In the genomic region with DNA sequence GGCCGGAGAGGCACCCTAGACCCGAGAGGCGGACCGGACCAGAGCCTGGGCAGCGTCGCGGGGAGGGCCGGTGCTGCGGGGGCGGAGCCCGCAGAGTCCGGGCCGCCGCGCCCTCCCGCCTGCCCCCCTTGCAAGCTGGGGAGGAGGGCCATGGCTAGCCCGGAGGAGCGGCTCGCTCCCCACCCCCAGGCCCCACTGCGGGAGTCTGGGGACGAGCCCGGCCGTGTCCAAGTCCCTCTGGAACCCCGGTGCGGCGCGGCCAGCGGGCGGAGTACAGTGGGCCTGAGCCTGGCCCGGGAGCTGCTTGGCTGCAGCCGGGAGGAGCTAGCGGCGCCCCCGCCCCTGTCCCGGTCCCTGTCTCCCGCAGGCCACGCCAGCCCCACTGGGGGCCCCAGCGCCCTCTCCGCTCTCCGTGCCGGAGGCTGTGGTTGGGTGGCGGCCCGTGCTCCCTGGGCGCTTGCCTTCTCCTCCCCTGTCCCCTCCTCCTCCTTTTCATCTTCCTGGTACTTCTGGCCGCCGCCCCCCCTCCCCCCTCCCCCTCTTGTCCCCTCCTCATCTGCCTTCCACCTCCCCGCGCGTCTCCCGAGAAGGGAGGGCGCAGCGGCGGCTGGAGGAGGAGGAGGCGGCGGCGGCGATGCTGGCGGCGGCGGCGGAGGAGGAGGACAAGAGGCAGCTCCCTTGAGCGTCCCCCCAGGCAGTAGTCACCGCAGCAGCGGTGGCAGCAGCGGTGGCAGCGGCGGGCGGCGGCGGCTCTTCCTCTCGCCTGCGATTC, we compare ENCODE assay signal across 8 mouse cellular contexts.
DNase-seq lines count a peak whose midpoint lies in the region; ATAC-seq and TF ChIP-seq lines count a peak whose summit lies in the region.

No protein-coding gene starts in this region.

- H3K4me3 ChIP-seq in cerebellum, adult 2 months (replicated peaks; ENCODE audit: insufficient read depth, low read depth, low read length) = peak overlapping the region; percentile 51
- peak overlapping the region; percentile 87 for H3K4me3 ChIP-seq in hindbrain, embryonic 13.5 days

- H3K9me3 ChIP-seq in hindbrain, embryonic 13.5 days = no peaks in the 10 kb centered on the region

- no peak for TF ChIP-seq POLR2A in cerebellum, adult 2 months (IDR thresholded peaks at IDR 0.05; ENCODE audit: borderline replicate concordance, insufficient read depth, low read length)

- H3K27me3 ChIP-seq in cerebellum, adult 2 months (ENCODE audit: control insufficient read depth, insufficient read depth, low read length) = no peaks in the 10 kb centered on the region
- H3K27me3 ChIP-seq in hindbrain, embryonic 13.5 days = peaks cover 37% of the 10 kb centered on the region

- WGBS in cerebellum, adult 2 months = 1% methylated on average over 54 of the region's 72 CpGs
- WGBS in hindbrain, embryonic 13.5 days = under 1% methylated on average over 47 of the region's 72 CpGs

- no peak overlapping the region for H3K27ac ChIP-seq in cerebellum, adult 2 months (ENCODE audit: insufficient read depth, low read length)
- H3K27ac ChIP-seq in hindbrain, embryonic 13.5 days = peak overlapping the region; percentile 94

- peaks cover 26% of the 10 kb centered on the region for H3K4me1 ChIP-seq in cerebellum, adult 2 months (ENCODE audit: control insufficient read depth, insufficient read depth, low read length)
- peaks cover 50% of the 10 kb centered on the region for H3K4me1 ChIP-seq in hindbrain, embryonic 13.5 days (replicated peaks)

- peak overlapping the region; percentile 88 for H3K4me2 ChIP-seq in hindbrain, embryonic 13.5 days

- H3K9ac ChIP-seq in hindbrain, embryonic 13.5 days = peak overlapping the region; percentile 98

- ATAC-seq in hindbrain, embryonic 13.5 days (ENCODE audit: low FRiP score) = peak; percentile 84
- no peak for ATAC-seq in monocyte, adult 5-6 weeks (replicated peaks; ENCODE audit: insufficient number of reproducible peaks, low FRiP score, low TSS enrichment, poor library complexity, severe bottlenecking)

- peak; percentile 66 for DNase-seq in R1 (ENCODE audit: low read depth, low spot score)
- DNase-seq in cerebellum, adult 2 months = peak; percentile 59 to 70
- peak; percentile 43 to 60 for DNase-seq in frontal cortex, postnatal 36 days (ENCODE audit: low spot score in 2 of 2)
- DNase-seq in left cerebral cortex, adult 18-20 months (ENCODE audit: low spot score in 2 of 2) = peak; percentile 52 to 70
- DNase-seq in lung, postnatal 14 days = peak; percentile 58
- DNase-seq in right cerebral cortex, adult 18-20 months = peak; percentile 80

- no peaks in the 10 kb centered on the region for H3K36me3 ChIP-seq in hindbrain, embryonic 13.5 days

- TF ChIP-seq CTCF in cerebellum, adult 2 months (IDR thresholded peaks at IDR 0.05; ENCODE audit: borderline replicate concordance, insufficient read depth, low read depth, low read length) = no peak
